Mouse (Mus musculus) embryonic fibroblast, embryonic 13.5 days (primary cell): ENCODE data around the gene Otulinl.

Experiments
- CTCF ChIP-seq: IDR thresholded peaks from 2 replicates; pipeline ENCODE4 v1.5.1; 2011; ENCODE audit warnings: mild to moderate bottlenecking, control low read depth, low read length, moderate library complexity, borderline replicate concordance; ENCODE audit not compliant: insufficient read depth
- POLR2A ChIP-seq: IDR thresholded peaks from 2 replicates; pipeline ENCODE4 v1.6.1; 2011; ENCODE audit warnings: low read depth, mild to moderate bottlenecking, control low read depth, low read length, moderate library complexity

- no peak for TF ChIP-seq POLR2A
- no peak for TF ChIP-seq CTCF
Observed at GRCm38 (mm10) chr15:27655015-27655414, 26.4 kb downstream of the Otulinl start.
